Mouse (Mus musculus): Measurements from ENCODE around the gene H2-Q7.
"Not testable (repeated sequence)": the region's sequence is repeated elsewhere in the genome, so short reads cannot be mapped to it uniquely, and the experiment has no call there.

- TF ChIP-seq EP300, CTCF (IDR thresholded peaks at IDR 0.05): not testable (repeated sequence)
These were observed 19.4 kb upstream of the H2-Q7 start for GRCm38 (mm10) chr17:35419564-35419963.
